Mouse (Mus musculus) liver, postnatal 0 days (tissue): ENCODE data around the gene Apeh.

Source experiments
- CTCF ChIP-seq: sonication (generic); IDR thresholded peaks from 2 replicates; pipeline ENCODE4 v1.5.1; 2016; ENCODE audit warnings: antibody characterized with exemption, low read depth
- EP300 ChIP-seq: IDR thresholded peaks from 2 replicates; pipeline ENCODE4 v1.6.1; 2016; ENCODE audit warnings: antibody characterized with exemption, low read depth, mild to moderate bottlenecking

DNA sequence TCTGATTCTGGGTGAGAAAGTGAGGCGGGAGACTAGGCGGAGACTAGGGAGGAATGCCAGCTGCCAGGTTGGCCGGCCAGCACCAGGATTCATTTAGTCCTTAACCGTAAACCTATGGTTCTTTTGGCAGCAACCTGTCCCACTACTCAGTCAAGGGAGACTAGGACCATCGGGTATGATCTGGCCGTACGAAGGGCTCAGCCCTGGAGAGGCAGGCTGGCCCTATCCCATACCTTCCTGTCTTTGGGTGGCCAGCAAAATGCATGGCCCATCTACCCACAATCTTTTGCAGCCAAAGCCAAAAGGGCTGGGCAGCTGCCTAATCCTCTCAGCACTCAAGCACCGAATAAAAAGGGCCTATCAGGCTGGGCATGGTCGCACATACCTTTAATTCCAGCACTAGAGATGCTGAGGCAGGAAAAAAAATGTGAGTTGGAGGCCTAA is 21.9 kb downstream of the Apeh start:
- TF ChIP-seq CTCF (no peak), EP300 (no peak)
